Mouse (Mus musculus) liver, embryonic 14.5 days (tissue): ENCODE measurements around the gene Gm10718. TPM values are rescaled to one million over a fixed set of nuclear protein-coding genes. Genes with fewer than 3 reads are reported as not detected.
"Not testable (repeated sequence)": the region's sequence is repeated elsewhere in the genome, so short reads cannot be mapped to it uniquely, and the experiment has no call there.

ENCODE experiments used
- ATAC-seq: fragments of 200-750 bp; cut with Nextera tagmentation; 2 replicates; pipeline ENCODE4 v1.8.0; 2017; ENCODE audit warnings: moderate number of reproducible peaks, mild to moderate bottlenecking, moderate library complexity; ENCODE audit not compliant: insufficient read depth
- DNase-seq, 3 experiments: peaks; one replicate each; pipeline ENCODE4 v3.0.0-alpha.2; 2012 to 2013; ENCODE audit warnings: low read depth in 3 of 3, low spot score in 3 of 3
- H3K27ac ChIP-seq: fragments of 300-500 bp; sonication (generic); 2 replicates; pipeline ENCODE4 v1.5.1; 2014; ENCODE audit warnings: moderate library complexity, mild to moderate bottlenecking, control low read depth, inconsistent platforms
- H3K27me3 ChIP-seq: fragments of 300-500 bp; sonication (generic); 2 replicates; pipeline ENCODE4 v1.6.1; 2014; ENCODE audit warnings: mild to moderate bottlenecking, low read length, moderate library complexity; ENCODE audit not compliant: control insufficient read depth, insufficient read depth
- H3K36me3 ChIP-seq: fragments of 300-500 bp; sonication (generic); replicated peaks from 2 replicates; pipeline ENCODE4 v1.6.1; 2014; ENCODE audit warnings: low read depth; ENCODE audit not compliant: control insufficient read depth, insufficient read depth
- H3K4me1 ChIP-seq, 2 experiments: fragments of 200-500 bp in 1 of 2; fragments of 300-500 bp in 1 of 2; sonication (generic) in 1 of 2; replicated peaks; 2 replicates each; pipeline ENCODE4 v1.6.1; 2012 to 2014; ENCODE audit warnings: antibody characterized with exemption in 1 of 2, inconsistent platforms in 1 of 2, low read length in 1 of 2; ENCODE audit not compliant: control insufficient read depth in 2 of 2, insufficient read depth in 2 of 2
- H3K4me2 ChIP-seq: fragments of 300-500 bp; sonication (generic); 2 replicates; pipeline ENCODE4 v1.6.1; 2014; ENCODE audit warnings: low read depth, mild to moderate bottlenecking, control low read depth, moderate library complexity
- H3K4me3 ChIP-seq, 2 experiments: fragments of 200-500 bp in 1 of 2; fragments of 300-500 bp in 1 of 2; sonication (generic) in 1 of 2; 2 replicates each; pipeline ENCODE4 v1.5.1; 2012 to 2014; ENCODE audit warnings: low read depth in 2 of 2, low read length in 2 of 2, mild to moderate bottlenecking in 2 of 2, control low read depth in 1 of 2, inconsistent platforms in 1 of 2, moderate library complexity in 1 of 2; ENCODE audit not compliant: insufficient read depth in 1 of 2
- H3K9ac ChIP-seq: fragments of 300-500 bp; sonication (generic); replicated peaks from 2 replicates; pipeline ENCODE4 v1.6.1; 2014; ENCODE audit warnings: mild to moderate bottlenecking, control low read depth, moderate library complexity
- H3K9me3 ChIP-seq: fragments of 300-500 bp; sonication (generic); 2 replicates; pipeline ENCODE4 v1.6.1; 2016; ENCODE audit warnings: low read length, mixed read lengths; ENCODE audit not compliant: control insufficient read depth
- WGBS: fragments of 180-500 bp; shearing (Covaris S2); extraction: QIAGEN DNeasy Blood & Tissue Kit; methylation state at CpG from one replicate; pipeline ENCODE4 v1.1.7; 2014; ENCODE audit not compliant: insufficient replicate concordance; 5-methylcytosine and 5-hydroxymethylcytosine counted together
- polyA plus RNA-seq, 2 experiments: library from polyadenylated mRNA; depleted of rRNA in 1 of 2; stranded (reverse) in 1 of 2; unstranded in 1 of 2; fragments of >200 nt; fragmentation: Nextera tagmentation in 1 of 2; extraction: Ambion mirVana in 1 of 2; gene quantifications; 2 replicates each; pipeline versions ENCODE4 v1.2.1 to v1.2.3; 2012 to 2014

The Gm10718 gene
- polyA plus RNA-seq, 2 experiments = not detected

GRCm38 (mm10) chr9:3019835-3020727, 3.3 kb upstream of the Gm10718 start:
- H3K9me3 ChIP-seq, H3K4me1 ChIP-seq, H3K9ac ChIP-seq, ATAC-seq, H3K4me3 ChIP-seq, H3K36me3 ChIP-seq, H3K27ac ChIP-seq, H3K27me3 ChIP-seq, DNase-seq, H3K4me2 ChIP-seq: not testable (repeated sequence)
- whole genome bisulfite sequencing = 57% methylated on average over 11 of the region's 19 CpGs

- H3K4me1 ChIP-seq, ATAC-seq, H3K36me3 ChIP-seq, H3K9ac ChIP-seq, H3K9me3 ChIP-seq, H3K4me2 ChIP-seq, H3K27me3 ChIP-seq, H3K4me3 ChIP-seq, H3K27ac ChIP-seq: not testable (repeated sequence)
- DNase-seq = peak in 2 of 3 experiments; percentile 39 to 41
- 58% methylated on average over 9 of the region's 13 CpGs for WGBS
These were observed 885 bp upstream of the Gm10718 start for GRCm38 (mm10) chr9:3022316-3023008.

GRCm38 (mm10) chr9:3023985-3024648, 770 bp downstream of the Gm10718 start:
- not testable (repeated sequence) for H3K36me3 ChIP-seq, H3K27ac ChIP-seq, H3K9ac ChIP-seq, H3K9me3 ChIP-seq, ATAC-seq, H3K4me2 ChIP-seq, H3K4me1 ChIP-seq, DNase-seq, H3K27me3 ChIP-seq, H3K4me3 ChIP-seq
- 46% methylated on average over 14 of the region's 16 CpGs for WGBS

- H3K9me3 ChIP-seq, H3K27me3 ChIP-seq, ATAC-seq, H3K27ac ChIP-seq, DNase-seq, H3K4me1 ChIP-seq, H3K4me2 ChIP-seq, H3K4me3 ChIP-seq, H3K9ac ChIP-seq, H3K36me3 ChIP-seq: not testable (repeated sequence)
- 62% methylated on average over 12 of the region's 12 CpGs for WGBS
These were observed 1.6 kb downstream of the Gm10718 start, which contains the start of gene Gm10717 for GRCm38 (mm10) chr9:3024912-3025467. Gm10717 (plus strand) TSS chr9:3025417.

- H3K27me3 ChIP-seq, H3K36me3 ChIP-seq, DNase-seq, H3K9ac ChIP-seq, H3K4me3 ChIP-seq, H3K27ac ChIP-seq, H3K4me2 ChIP-seq, H3K9me3 ChIP-seq, H3K4me1 ChIP-seq, ATAC-seq: not testable (repeated sequence)
- 43% methylated on average over 4 of the region's 6 CpGs for WGBS
These were observed 2.3 kb downstream of the Gm10718 start for GRCm38 (mm10) chr9:3025653-3026052.

GRCm38 (mm10) chr9:3026136-3026535, 2.8 kb downstream of the Gm10718 start:
- not testable (repeated sequence) for H3K9ac ChIP-seq, H3K27me3 ChIP-seq, H3K4me3 ChIP-seq, DNase-seq, H3K4me1 ChIP-seq, ATAC-seq, H3K4me2 ChIP-seq, H3K9me3 ChIP-seq, H3K27ac ChIP-seq, H3K36me3 ChIP-seq
- 62% methylated on average over 5 of the region's 5 CpGs for WGBS

- DNase-seq, ATAC-seq, H3K27me3 ChIP-seq, H3K4me3 ChIP-seq, H3K9me3 ChIP-seq, H3K4me1 ChIP-seq, H3K36me3 ChIP-seq, H3K9ac ChIP-seq, H3K27ac ChIP-seq, H3K4me2 ChIP-seq: not testable (repeated sequence)
- 55% methylated on average over 9 of the region's 9 CpGs for WGBS
These were observed 3.4 kb downstream of the Gm10718 start for GRCm38 (mm10) chr9:3026741-3027140.
